Mouse (Mus musculus) 3T3-L1 (cell line): Measurements from ENCODE around the gene Nav2.

Experiments
- DNase-seq: peaks from one replicate; pipeline ENCODE4 v3.0.0-alpha.2; 2015; ENCODE audit warnings: low read depth, low spot score

The Nav2 gene

GRCm38 (mm10) chr7:49484036-49484744, 575.7 kb downstream of the Nav2 start:
- DNase-seq = no peak

- no peak for DNase-seq
These were observed 576.9 kb downstream of the Nav2 start for GRCm38 (mm10) chr7:49485292-49485847.

DNA sequence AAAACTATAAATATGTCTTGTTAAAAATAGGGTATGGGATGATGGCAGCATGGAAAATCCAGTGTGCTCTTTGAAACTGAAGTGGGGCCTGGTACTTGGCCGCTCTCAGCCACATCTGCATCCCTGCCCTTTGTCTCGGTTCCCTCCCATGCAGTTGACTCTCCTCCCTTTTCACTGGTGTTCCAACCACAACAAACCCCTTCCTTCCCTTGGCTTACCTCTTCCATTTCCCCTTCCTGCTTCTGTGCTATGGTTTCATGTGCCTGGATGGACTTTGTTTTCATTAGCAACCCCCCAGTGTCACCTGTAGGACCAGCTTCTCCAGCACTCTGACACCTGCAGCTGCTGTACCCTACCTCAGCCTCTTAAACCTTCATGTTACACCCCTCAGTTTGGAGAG, 578.8 kb downstream of the Nav2 start:
- DNase-seq = no peak

DNA sequence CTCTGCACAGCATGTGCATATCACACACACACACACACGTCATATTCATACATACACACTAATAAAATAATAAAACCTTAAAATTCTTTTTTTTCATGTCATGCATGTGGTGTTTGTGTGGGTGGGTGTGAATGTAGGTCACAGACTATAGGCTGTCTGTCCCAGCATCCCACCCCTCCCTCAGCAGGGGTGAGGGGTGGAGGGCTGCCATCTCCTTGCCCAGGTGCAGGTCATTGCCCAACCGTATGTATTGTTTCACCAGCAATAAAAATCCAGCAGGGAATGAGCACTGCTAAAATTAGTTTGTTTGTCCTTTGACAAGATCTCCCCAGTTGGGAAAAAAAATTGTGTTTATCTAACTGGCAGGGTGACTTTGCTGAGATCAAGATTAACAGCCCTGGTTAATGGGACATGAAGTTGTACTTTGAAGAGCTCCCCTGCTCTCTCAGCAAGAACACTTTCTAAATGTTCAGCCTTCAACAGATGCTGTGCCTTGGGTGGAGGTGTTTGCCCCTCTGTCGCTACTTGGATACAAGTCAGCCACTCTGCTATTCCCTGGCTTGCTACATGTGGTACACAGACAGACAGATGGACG, 580.1 kb downstream of the Nav2 start:
- DNase-seq = no peak

- peak; percentile 6 for DNase-seq
These were observed 582.3 kb downstream of the Nav2 start for GRCm38 (mm10) chr7:49490814-49491213.

- no peak for DNase-seq
These were observed 584.1 kb downstream of the Nav2 start for GRCm38 (mm10) chr7:49492622-49493021.

- DNase-seq = peak; percentile 46
These were observed 584.7 kb downstream of the Nav2 start for GRCm38 (mm10) chr7:49493210-49493609.

DNA sequence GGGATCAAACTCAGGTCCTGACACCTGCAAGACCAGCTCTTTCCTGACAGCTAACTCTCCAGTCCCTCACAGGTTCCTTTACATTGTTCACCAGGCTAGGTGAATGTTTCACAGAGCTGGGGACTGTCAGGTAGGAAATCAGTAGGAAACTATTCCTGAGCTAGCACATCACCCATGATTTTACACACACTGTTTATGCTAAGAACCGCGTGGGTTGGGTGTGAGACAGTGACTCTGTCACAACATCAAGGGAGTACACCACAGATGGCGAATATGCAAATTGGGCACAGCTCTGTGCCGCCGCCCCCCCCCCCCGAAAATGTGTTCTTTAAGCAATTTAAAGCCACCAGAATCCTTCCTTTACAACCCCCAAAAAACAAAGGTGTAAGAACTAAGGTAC, 586.1 kb downstream of the Nav2 start:
- no peak for DNase-seq

DNA sequence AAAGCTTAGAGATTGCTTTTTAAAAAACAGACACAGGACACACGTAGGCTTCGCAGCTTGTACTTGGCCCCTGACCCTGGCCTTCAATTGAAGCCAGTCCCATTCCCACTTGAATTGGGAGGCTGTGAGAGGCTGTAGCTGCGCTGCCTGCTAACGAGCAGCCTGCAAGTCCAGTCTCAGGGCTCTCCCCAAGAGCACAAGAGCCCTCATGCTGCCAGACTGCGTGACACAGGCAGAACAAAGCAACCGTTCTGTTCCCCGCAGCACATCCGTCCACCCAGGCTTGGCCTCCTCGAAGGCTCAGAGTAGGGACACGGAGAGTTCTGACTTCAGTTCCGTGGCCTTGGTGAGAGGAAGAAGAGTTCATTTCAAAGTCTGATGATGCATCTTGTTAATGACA, 587.6 kb downstream of the Nav2 start:
- no peak for DNase-seq

GRCm38 (mm10) chr7:49496766-49497425, 588.4 kb downstream of the Nav2 start:
- DNase-seq = no peak

- no peak for DNase-seq
These were observed 588.9 kb downstream of the Nav2 start for GRCm38 (mm10) chr7:49497426-49497892.

DNA sequence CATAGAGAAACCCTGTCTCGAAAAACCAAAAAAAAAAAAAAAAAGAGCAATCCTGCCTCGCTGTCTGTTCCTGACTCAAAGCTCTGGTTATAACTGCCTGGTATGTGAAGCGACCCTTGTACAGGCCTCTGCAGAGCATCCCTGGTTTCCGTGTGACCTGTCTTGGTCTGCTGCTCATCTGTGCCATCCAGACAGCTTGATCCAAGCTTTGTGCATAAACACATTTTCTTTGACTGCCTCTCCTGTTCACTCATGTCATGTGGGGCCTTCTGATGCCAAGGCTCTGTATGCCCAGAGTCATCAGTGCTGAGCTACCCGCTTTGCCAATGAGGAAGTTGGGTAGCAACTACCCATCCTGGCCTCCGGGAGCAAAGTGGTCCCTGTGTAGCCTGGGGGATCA, 591.1 kb downstream of the Nav2 start:
- DNase-seq = no peak

- DNase-seq = no peak
These were observed 592.4 kb downstream of the Nav2 start for GRCm38 (mm10) chr7:49500916-49501315.

GRCm38 (mm10) chr7:49503419-49503818, 594.9 kb downstream of the Nav2 start:
- DNase-seq = no peak

GRCm38 (mm10) chr7:49503881-49504280, 595.4 kb downstream of the Nav2 start:
- no peak for DNase-seq

DNA sequence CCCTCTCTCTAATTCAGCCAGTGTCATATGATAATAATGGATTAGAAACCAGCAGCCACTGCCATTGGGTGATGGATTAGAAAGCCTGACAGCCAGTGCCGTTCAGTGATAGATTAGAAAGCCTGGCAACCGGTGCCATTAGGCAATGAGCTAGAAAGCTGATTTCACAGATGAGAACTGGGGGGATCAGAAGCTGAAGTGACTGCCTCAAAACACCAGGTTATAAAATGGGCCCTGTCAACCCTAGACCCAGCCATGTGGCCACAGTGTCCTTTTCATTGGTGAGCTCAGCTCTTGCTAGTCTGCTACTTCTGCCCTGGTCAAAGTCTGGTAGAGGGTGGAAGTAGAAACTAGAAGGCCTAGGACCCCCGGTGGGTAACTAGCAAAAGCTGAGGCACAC, 595.8 kb downstream of the Nav2 start:
- DNase-seq = no peak

- no peak for DNase-seq
These were observed 596.5 kb downstream of the Nav2 start for GRCm38 (mm10) chr7:49505024-49505423.

GRCm38 (mm10) chr7:49506085-49506820, 597.7 kb downstream of the Nav2 start:
- DNase-seq = no peak

DNA sequence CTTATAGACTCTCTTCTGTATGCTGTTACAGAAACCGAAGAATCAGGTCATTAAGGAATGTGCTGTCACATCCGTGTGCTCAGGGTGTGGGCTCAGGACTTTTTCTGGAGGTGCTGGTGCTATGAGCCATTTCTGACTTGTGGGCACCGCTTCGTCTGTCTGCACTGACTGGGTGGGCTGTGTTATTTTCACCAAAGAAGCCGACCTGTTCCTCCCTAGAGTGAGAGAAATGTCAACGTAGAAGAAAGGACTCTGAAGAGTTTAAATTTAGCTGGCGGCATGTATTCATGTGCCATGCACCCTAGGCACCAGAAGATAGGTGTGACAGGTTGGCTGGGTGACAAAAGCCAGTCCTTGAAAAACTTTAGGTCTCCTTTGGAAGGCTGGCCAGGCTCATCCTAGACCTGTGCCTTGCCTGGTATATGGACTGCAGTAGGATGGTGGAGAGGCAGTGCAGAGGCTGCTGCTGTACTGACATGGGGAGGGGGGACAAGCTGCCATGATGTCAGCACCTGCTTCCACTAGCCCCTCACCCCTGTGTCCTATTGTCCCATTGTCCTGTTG, 599.5 kb downstream of the Nav2 start:
- DNase-seq = no peak

GRCm38 (mm10) chr7:49511820-49512453, 603.4 kb downstream of the Nav2 start:
- no peak for DNase-seq
